Mouse (Mus musculus): ENCODE measurements around the gene Ap4b1.

The Ap4b1 gene

DNA sequence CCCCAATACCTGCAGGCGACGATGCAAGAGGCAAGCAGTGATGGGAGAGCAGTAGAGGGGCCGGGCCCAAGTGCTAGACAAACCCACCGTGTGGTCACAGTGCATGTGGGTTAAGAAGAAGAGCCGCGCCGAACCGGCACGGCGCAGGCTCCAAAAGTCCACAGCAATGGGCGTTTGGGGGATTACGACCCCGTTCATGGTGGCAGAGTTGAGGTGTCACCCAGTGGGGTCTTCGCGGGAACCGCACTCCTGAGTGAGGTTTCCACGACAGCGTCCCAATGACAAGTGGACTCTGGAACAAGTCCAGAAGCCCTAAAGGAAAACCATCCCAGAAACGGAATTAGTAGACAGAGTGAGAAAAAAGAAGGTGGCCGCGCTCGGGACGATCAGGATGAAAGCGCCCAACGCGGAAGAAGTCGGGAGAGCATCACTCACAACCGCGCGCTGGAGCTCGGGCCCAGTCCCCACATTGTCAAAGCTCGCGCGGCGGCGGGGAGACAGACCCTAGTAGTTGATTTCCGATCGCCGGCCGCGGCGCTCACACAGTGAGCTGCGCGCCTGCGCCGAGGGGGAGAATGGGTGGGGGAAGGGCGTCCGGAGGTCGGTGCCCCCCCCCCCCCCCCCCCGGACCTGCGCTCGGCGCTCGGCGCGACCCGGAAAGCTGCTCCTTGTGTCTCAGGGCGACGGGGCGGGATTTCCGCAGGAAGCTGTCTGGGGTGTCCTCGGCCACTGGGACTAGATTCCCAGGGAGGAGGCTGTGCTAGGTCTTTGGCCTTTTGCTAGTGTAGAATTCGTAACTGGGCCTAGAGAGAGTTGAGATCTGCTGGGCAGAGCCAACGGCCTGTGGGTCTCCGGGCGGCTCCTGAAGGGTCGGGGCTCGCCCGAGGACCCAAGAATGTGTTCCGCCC, at the start of gene Ap4b1, which contains the start of the genes Dclre1b and Gm43064:
Ap4b1 (plus strand) TSS at position 630 of the 908 bp plus-strand sequence.
Dclre1b (minus strand) TSS at position 554 of the 908 bp plus-strand sequence.
Gm43064 (plus strand) TSS at position 683 of the 908 bp plus-strand sequence.
- peak; percentile 93 for DNase-seq (ENCODE audit: low read depth, low spot score)

DNA sequence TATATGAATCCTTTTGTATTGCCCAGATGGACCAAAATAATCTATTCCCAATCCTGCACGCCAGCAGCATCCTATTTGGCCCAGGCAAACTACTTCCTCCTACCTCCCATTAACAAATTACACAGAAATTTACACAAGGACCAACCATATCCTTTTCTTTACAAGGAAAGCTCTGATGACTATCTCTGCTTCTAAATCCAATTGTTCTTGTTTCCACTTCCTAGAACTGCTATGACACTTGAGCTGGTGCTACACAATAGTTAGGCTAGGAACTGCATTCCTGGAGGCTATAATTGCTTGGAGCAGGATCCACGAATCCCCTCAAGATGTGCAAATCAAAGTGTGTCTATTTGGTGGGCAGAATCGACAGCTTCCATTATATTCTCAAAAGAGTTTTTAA, 42.5 kb upstream of the Ap4b1 start:
- no peak for DNase-seq (ENCODE audit: low read depth, low spot score)

DNA sequence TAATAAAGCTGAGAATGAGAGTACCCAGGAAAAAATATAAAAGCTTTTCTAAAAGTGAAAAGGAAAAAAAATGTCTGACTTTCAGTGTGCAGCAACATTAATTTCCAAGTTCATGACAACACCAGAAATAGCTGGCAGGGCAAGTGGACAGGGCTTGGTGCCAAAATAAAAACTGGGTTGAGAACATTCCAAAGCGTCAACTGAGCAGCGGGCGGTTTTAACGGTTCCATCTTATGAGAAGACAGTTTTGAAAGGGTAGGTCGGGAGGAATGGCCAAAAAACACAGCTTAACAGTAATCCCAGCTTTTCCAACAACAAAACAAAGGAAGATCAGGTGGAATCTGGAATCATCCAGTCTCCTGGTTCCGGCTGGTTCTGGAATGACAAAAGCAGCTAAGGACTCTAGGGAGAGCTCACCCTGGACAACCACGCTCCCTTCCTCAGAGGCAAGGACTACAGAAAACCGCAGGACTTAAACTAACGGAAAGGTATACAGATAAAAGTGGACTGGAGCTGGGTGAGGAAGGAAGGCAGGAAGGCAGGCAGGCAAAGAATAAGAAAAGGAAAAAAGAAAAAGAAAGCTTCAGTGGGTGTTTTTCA, 37.7 kb upstream of the Ap4b1 start:
- DNase-seq (ENCODE audit: low read depth, low spot score), result peak; percentile 81

DNA sequence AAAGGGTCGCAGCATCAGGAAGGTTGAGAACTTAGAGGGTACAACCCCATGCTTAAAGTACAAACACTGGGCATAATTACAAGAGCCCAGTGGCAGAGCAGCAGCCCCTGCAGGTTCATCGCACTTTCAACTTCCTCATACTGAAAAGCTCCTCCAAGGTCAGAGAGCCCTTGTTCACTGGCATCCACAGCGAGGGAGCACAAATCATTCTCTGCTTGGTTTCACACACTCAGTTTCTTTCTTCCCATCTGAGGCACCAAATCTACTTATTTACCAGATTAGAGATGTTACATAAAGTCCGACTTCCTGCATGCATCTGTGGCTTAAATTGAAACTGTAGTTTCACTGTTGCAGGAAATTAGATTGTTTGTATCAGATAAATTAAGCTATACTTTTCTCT, 36.5 kb upstream of the Ap4b1 start:
- no peak for DNase-seq (ENCODE audit: low read depth, low spot score)

DNA sequence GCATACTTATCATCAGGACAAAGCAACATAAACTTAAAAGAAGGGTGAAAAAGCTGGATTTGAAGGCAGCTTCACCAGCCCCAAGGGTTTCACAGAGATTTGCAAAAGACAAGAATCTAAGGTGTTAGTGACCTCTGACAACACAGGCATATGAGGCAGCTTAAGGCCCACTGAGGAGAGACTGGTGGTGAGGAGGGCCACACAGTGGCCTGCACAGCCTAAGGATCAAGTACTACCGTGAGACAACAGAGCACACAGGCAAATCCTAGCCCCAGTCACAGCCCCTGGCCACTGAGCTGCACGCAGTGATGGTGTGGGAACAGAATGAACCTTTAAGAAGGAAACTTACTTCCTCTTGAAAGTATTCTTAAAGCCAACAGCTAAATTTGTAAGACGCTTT, 35.8 kb upstream of the Ap4b1 start:
- no peak for DNase-seq (ENCODE audit: low read depth, low spot score)

DNA sequence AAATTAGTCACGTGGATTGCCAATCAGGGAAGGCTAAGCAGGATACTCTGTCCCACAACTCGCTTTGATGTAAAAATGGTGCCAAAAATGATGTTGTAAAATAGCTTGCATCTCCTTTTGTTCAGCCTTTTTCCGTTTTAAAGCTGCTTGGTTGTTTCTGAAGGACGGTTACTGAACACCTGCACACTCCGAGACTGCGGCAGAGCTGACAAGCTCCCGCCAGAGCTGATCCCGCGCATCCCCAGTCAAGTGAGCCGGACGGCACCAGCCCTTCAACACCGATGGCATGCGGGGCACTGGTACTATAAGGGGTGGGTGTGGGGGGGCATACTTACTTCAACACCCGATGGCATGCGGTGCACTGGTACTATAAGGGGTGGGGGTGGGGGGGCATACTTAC, 35.3 kb upstream of the Ap4b1 start:
- no peak for DNase-seq (ENCODE audit: low read depth, low spot score)

DNA sequence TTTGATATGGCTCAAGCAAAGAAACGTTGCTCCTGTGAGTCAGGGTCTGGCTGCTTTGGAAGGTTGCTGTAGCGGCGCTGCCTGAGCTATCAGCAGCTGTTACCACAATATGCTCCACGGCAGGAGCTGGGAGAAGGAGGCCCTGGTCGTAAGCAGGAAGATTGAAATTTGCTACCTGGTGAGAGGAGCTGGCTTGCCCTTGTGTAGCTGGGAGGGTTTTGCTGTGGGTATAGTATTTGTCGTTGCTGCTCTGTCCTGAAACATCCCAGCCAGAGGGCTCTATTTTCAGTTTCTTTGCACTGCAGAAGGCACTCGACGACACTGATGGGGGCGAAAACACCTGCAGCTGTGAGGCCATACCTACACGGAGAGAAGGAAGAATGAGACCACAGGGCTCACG, 31.4 kb upstream of the Ap4b1 start:
- no peak for DNase-seq (ENCODE audit: low read depth, low spot score)

DNA sequence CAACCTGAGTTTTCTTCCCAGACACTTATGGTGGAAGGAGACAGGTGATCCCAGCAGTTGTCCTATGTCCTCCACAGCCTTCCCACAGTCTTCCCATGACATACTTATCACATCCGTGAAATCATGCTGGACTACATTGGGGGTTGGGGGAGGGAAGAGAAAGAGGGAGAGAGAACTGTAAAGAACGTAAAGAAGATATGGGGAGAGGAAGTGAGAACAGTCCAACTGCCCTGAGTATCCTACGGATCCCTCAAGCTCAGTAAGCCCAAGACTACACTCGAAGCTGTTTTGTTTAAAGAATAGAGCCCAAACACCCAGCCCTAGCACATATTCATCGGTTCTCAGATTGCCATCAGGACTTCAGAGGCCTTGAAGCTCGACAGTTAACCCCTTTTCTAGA, 30.7 kb upstream of the Ap4b1 start:
- DNase-seq (ENCODE audit: low read depth, low spot score), result no peak

DNA sequence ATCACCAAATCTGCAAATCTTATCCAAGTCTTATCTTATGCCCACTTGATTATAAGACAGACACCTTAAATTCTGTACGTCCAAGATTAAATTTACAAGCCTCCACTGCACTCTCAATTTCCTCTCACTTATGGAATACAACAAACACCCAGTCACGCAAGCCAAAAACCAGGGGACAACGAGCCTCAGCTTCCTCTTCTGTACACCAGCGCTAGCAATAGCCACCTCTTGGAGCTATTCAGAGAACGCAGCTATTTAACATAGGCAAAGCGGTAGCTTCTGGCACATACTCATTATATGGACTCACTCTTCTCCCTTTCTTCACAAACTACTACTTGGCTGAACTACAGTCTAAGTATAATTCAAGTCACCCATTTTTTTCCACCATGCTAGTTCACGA, 30.1 kb upstream of the Ap4b1 start:
- DNase-seq (ENCODE audit: low read depth, low spot score), result no peak

DNA sequence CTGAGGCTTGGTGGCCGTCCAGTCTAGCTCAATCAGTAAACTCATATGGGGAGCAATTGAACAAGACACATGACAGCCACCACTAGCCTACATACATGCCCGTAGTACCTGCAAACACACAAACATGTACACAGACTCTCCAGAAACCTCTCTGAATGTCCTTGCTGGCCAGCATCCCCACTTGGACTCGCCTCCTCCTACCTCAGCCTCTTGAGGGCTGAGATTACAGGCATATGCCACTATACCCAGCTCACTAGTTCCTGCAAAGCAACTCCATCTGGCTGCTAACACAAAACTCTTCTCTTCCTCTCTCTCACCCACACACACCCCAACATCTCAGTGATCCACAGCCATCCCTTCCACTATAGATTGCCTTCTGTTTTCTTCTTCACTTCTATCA, 29.0 kb upstream of the Ap4b1 start:
- no peak for DNase-seq (ENCODE audit: low read depth, low spot score)

DNA sequence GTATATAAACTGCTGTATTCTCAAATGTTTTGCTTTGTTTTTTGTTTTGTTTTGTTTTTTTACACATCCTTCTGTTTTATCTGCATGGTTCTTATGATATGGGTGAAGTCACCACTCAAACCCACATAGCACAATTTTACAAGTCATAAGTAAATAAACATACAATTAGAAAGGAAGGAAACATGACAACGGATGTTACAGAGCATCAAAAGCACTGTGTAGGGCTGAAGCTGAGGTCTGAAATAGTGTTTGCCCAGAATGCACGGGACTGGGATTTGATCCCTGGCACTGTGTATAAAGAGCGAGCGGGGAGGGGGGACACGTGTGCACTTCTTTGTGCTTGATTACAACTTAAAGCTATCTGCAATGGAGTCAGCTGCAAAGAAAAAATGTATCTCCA, 28.5 kb upstream of the Ap4b1 start:
- DNase-seq (ENCODE audit: low read depth, low spot score), result no peak

DNA sequence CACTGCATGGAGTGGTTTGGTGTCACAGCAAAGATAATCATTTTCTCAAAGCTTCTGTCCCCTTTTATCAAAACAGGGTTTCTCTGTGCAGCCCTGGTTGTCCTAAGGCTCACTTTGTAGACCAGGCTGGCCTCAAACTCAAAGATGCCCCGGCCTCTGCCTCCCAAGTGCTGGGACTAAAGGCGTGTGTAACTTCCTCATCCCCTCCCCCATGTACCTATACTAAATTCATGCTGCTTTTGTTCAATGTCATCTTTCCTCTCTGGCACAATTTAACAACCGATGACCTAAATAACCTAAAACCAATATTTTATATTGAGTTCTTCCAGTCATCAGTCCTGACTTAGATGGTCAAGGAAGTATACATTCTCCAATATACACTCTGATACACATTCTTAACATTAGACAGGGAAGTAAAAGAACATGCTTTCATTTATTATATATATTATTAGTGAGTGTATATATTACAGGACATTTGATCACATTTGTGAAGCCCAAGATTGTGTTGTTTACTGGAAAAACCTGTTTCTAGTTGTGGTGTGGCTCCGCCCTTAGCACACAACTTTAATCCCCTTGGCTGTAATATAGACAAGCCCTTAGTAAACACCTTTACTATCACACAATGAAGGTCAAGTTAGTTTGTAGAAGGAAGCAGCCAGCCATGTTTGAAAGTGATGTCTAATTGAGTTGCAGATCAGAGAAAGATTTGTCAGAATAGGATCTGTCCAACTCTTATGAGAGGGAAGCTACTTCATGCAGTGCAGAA, 26.3 kb upstream of the Ap4b1 start:
- no peak for DNase-seq (ENCODE audit: low read depth, low spot score)

DNA sequence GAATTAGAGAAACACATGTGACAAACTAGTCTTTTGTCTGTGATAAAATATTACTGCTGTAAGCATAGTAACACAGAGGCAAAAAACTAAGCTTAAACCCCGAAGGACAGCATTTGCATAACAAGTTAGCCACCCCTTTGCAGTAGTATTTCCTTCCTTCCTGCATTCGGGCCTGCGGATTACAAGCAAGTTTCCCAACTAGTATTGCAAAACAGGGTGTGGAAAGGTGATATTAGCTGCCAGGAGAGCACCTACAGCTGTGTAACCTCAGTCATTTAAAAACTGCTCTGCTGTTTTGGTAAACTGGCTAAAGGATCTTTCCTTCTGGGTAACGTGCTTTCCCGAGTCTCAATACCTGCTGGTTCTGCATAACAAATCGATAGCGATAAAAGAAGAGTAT, 22.1 kb upstream of the Ap4b1 start:
- no peak for DNase-seq (ENCODE audit: low read depth, low spot score)

DNA sequence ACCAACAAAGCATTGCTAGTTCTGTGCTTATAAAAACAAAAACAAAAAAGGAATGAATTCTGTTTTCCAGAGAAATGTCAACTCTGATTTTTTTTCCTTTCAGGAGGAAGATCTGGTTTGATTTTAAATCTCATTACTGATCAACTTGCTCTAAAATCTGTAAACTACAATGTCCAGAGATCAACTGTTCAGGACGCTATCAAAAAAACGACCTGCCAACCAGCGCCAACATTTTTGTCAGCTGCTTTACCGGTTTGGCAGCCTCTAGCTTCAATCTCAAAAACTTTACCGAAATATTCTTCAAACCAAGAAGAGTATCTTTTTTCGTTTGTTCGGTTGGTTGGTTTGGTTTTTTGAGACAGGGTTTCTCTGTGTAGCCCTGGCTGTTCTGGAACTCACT, 20.2 kb upstream of the Ap4b1 start:
- DNase-seq (ENCODE audit: low read depth, low spot score), result no peak

DNA sequence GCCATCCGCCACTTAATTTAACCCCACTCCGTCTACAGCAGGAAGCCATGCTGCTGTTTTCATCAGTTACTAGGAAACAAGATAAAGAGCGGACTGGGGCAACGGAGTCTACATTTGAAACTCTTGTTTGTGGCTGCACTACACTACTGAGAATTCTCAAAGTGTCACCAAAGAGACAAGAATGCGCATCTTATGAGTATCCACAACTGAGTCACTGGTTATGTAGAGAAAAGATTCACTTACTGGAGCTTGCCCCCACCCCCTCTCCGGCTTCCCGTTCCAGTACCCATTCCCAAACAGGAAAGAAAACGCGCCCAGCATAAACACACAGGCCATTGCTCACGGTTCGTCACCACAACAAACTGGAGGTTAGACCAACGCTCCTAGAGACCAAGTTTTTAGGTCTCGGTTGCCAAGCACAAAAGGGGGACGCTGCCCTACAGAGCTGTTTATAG, 19.4 kb upstream of the Ap4b1 start:
- peak; percentile 10 for DNase-seq (ENCODE audit: low read depth, low spot score)

DNA sequence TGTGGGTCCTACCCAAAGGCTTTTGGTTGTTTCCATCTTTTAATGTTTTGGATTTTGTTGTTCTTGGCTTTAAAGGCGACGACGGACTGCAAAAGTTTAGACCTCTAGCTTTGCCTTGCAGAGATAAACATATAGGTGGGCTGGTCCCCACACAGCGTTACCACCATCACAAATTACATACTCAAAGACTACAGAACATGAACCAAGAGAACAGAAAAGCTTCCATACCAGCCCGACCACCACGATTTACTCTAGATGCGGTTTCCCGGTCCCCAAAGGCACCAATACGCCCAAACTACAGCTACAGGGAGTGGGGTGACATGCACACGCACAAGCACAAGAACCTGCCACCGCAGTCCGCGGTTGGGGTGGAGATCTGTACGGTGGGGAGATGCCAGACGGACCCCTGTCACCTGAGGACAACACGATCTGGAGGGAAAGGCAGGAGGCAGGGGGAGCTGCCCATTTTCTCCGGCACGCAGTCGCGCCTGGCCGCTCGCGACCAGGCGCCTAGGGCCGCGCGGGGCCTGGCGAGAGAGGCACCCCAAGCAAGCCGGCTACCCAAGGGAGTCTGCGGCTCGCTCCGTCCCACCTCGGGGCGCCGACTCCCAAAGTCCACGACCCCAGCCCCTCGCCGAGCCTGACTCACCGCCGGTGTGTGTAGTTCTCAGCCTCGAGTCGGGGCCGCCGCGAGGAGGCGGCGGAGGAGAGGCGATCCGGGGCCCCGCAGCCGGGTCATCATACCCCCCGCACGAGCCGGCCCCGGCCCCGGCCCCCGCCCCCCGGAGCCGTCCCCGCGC, 18.8 kb upstream of the Ap4b1 start:
- peak; percentile 20 for DNase-seq (ENCODE audit: low read depth, low spot score)

DNA sequence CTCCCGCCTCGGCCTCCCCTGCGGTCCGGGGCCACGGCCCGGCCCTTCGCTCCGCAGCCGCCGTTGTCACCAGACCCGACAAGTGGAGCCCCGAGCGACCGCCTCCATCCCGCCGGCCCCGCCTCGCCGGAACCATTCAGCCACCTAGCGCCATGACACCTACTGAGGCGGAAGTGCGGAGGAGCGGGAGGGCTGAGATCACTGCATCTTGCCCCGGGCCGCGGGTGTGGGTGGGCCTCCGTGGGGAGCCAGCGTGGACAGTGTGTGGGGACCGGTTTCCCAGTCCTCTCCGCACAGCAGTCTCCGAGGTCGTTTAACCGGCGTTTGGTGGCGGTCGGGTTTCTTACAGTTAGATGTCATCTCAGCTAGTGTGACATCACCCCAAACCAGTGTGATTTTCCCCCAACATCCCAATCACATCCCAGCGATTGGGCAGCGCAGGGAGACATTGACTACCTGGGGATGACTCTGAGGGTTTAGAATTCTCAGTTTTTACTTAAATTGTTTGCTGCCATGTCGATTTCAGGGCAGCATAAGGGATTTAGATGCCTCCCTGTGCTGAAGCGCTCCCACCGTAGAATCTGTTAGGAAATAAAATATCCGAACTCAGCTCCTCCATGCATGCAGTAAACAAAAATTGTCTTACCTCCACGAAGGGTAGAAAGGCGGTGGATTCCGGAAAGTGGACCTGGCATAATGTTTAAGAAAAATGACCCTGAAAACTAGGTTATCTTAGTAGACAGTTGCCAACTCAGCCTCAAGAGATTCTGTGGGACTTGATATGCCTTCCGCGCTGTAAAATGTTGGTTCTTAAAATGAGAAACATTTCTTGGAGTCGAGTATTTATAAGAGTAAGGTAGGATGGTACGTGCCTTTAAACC, 17.9 kb upstream of the Ap4b1 start, which contains the start of gene Hipk1:
Hipk1 (minus strand) TSS at position 334 of the 881 bp plus-strand sequence.
- peak; percentile 86 for DNase-seq (ENCODE audit: low read depth, low spot score)

DNA sequence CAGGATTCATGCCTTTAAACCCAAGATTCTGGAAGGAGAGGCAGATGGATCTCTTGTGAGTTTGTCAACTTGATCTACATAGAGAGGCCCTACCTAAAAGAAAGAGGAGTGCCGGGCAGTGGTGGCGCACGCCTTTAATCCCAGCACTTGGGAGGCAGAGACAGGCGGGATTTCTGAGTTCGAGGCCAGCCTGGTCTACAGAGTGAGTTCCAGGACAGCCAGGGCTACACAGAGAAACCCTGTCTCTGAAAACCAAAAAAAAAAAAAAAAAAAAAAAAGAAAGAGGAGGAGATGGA, 17.3 kb upstream of the Ap4b1 start:
- peak; percentile 32 for DNase-seq (ENCODE audit: low read depth, low spot score)

DNA sequence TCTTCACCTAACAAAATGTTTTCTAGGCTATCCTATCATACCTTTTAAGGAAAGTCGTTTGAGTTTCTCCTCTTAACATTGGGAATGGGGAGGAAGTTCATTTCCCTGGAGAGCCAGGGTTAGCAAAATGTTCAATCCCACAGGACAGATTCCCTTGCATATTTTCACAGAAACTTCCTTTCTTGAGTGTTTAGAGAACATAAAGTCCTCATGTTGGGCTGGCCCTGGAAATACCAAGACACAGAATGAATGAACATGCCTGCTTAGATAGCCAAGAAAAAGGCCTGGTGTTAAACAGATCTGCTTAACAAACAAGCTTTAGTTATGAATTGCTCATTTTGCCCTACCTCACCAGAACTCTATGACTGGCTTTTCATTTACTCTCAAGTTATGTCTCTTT, 16.8 kb upstream of the Ap4b1 start:
- DNase-seq (ENCODE audit: low read depth, low spot score), result no peak

DNA sequence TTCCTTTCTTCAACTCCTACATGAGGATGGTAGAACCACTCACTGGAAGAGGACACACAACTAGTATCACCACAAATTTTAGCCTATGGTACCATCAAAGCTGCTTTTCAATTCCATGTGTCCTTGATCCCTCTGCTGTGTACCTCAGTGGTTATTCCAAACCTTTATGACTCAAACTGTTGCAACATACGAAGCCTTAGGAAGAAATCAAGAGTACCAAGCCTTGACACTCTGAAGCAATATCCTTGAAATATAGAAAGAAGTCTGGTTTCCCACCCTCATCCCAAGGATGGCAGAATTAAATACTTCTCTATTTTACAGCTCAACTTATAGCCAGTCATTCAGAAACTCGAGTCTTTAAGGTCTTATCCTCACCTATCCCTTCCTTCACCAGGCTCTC, 12.9 kb upstream of the Ap4b1 start:
- no peak for DNase-seq (ENCODE audit: low read depth, low spot score)

DNA sequence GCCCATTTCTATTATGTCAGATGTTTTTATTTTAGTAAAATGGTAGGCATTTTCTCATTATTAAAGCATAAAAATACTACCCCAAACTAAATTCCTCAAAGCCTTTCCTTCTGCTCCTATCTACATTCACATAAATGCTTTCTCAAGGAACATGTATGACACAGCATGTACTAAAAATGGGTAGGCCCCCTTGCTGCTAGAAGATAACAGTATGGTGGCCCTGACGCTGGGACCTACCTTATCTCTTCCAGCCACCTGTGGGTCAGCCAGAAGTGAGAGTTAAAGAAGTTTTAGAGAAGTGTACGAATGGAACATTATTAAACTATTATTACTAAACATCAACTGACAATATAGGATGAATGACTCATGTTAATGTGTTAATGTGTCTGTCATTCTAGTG, 9.8 kb upstream of the Ap4b1 start:
- no peak for DNase-seq (ENCODE audit: low read depth, low spot score)

Data from ES-CJ7 (cell line).